Mouse (Mus musculus) limb, embryonic 14.5 days (tissue): ENCODE measurements around the gene Olfr1395. TPM values are rescaled to one million over a fixed set of nuclear protein-coding genes. Genes with fewer than 3 reads are reported as not detected.

Source experiments
- ATAC-seq: fragments of 200-750 bp; cut with Nextera tagmentation; 2 replicates; pipeline ENCODE4 v1.8.0; 2017; ENCODE audit warnings: low read depth, moderate number of reproducible peaks, moderate TSS enrichment; ENCODE audit not compliant: low FRiP score
- DNase-seq: peaks from one replicate; pipeline ENCODE4 v3.0.0-alpha.2; 2015; ENCODE audit warnings: low spot score
- H3K27ac ChIP-seq: fragments of 300-500 bp; sonication (generic); replicated peaks from 2 replicates; pipeline ENCODE4 v1.5.1; 2014; ENCODE audit warnings: low read depth, mild to moderate bottlenecking, low read length, moderate library complexity, mixed read lengths
- H3K27me3 ChIP-seq: fragments of 300-500 bp; sonication (generic); 2 replicates; pipeline ENCODE4 v1.6.1; 2014; ENCODE audit warnings: low read length, mixed read lengths; ENCODE audit not compliant: control insufficient read depth, insufficient read depth
- H3K36me3 ChIP-seq: fragments of 300-500 bp; sonication (generic); 2 replicates; pipeline ENCODE4 v1.6.1; 2014; ENCODE audit warnings: mild to moderate bottlenecking, low read length, moderate library complexity, mixed read lengths; ENCODE audit not compliant: control insufficient read depth, insufficient read depth
- H3K4me1 ChIP-seq: fragments of 300-500 bp; sonication (generic); 2 replicates; pipeline ENCODE4 v1.6.1; 2014; ENCODE audit warnings: antibody characterized with exemption, low read length, mixed read lengths; ENCODE audit not compliant: control insufficient read depth, insufficient read depth
- H3K4me2 ChIP-seq: fragments of 300-500 bp; sonication (generic); replicated peaks from 2 replicates; pipeline ENCODE4 v1.6.1; 2014; ENCODE audit warnings: low read depth, mild to moderate bottlenecking, low read length, moderate library complexity; ENCODE audit not compliant: severe bottlenecking
- H3K4me3 ChIP-seq: fragments of 300-500 bp; sonication (generic); replicated peaks from 2 replicates; pipeline ENCODE4 v1.5.1; 2014; ENCODE audit warnings: low read length
- H3K9ac ChIP-seq: fragments of 300-500 bp; sonication (generic); 2 replicates; pipeline ENCODE4 v1.6.1; 2014; ENCODE audit warnings: mild to moderate bottlenecking, low read depth, low read length, moderate library complexity; ENCODE audit not compliant: severe bottlenecking
- H3K9me3 ChIP-seq: fragments of 300-500 bp; sonication (generic); 2 replicates; pipeline ENCODE4 v1.6.1; 2016; ENCODE audit warnings: low read length; ENCODE audit not compliant: control insufficient read depth
- POLR2A ChIP-seq: fragments of 200-500 bp; IDR thresholded peaks from 2 replicates; pipeline ENCODE4 v1.8.0; 2012; ENCODE audit warnings: inconsistent platforms, mild to moderate bottlenecking, moderate library complexity, borderline replicate concordance; ENCODE audit not compliant: insufficient read depth, insufficient read length; ENCODE audit errors: extremely low read depth
- WGBS: fragments of 180-500 bp; shearing (Covaris S2); extraction: QIAGEN DNeasy Blood & Tissue Kit; methylation state at CpG from one replicate; pipeline ENCODE4 v1.1.7; 2014; 5-methylcytosine and 5-hydroxymethylcytosine counted together
- polyA plus RNA-seq, 2 experiments: library from polyadenylated mRNA; depleted of rRNA in 1 of 2; stranded (reverse) in 1 of 2; unstranded in 1 of 2; fragments of >200 nt; fragmentation: Nextera tagmentation in 1 of 2; extraction: Ambion mirVana in 1 of 2; gene quantifications; 2 replicates each; pipeline versions ENCODE4 v1.2.1 to v1.2.3; 2012 to 2014

Olfr1395 gene
- polyA plus RNA-seq, 2 experiments = not detected

DNA sequence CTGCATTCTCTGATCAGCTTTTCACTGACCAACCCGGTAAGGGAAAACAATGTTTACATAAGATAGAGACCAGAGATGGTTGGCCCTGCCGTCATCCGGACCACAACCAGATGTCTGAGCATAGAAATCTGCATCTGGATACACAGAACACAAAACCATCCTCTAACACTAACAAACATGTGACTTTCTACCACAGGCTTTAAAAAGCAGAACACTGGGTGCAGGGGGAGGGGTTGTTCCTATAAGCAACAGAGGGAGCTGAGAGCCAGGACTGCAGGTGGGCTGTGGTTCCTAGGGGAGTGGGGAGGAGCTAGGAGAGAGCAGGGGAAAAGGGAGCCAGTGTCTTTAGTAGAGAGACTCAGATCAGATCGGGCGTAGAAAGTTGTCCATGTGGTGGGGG lies 40.6 kb upstream of the Olfr1395 start:
- WGBS = 64% methylated on average over 5 of the region's 5 CpGs
- H3K4me2 ChIP-seq = no peak overlapping the region
- ATAC-seq (no peak), DNase-seq (no peak)
- no peak for TF ChIP-seq POLR2A
- H3K4me3 ChIP-seq = no peak overlapping the region
- no peaks in the 10 kb centered on the region for H3K27me3 ChIP-seq
- no peaks in the 10 kb centered on the region for H3K4me1 ChIP-seq
- H3K27ac ChIP-seq = no peak overlapping the region
- H3K36me3 ChIP-seq = no peaks in the 10 kb centered on the region
- H3K9ac ChIP-seq = no peak overlapping the region
- no peaks in the 10 kb centered on the region for H3K9me3 ChIP-seq

DNA sequence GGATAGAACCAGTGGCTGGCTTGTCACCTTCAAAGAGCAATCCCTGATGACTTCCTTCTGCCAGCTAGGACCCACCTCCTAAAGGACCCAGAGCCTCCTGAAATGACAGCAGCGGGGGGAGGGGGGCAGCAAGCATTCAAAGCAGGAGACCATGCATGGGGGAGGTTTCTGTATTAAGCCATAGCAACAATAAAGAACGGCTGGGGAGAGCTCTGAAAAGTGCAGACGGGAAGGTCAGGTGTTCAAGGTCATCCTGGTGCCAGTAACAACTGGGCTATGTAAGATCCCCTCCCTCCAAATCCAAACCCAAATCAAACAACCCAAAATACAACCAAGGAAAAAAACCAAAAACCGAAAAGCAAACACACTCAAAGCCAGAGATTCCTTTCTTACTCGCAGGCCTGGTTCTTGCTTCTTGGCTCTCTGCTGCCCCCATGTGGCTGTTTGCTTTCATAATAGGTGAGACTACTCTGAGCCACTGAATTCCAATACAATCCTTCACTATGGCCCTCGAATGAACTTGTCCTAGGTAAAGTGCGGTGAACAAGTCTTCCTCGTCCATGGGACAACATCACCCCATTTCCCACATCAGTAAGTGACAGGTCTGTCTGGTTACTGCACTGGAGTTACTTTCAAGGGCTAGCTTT lies 38.9 kb upstream of the Olfr1395 start:
- Histone ChIP-seq H3K4me2 (no peak overlapping the region; the same call in 1 of the 2 replicates), H3K27me3 (no peaks in the 10 kb centered on the region), H3K27ac (no peak overlapping the region), H3K4me1 (no peaks in the 10 kb centered on the region), H3K36me3 (no peaks in the 10 kb centered on the region), H3K9ac (no peak overlapping the region), H3K4me3 (no peak overlapping the region), H3K9me3 (no peaks in the 10 kb centered on the region)
- no peak for TF ChIP-seq POLR2A
- WGBS = 15% methylated on average over 8 of the region's 8 CpGs
- DNase-seq (peak; percentile 77), ATAC-seq (peak; percentile 65; the same call in 1 of the 2 replicates)

DNA sequence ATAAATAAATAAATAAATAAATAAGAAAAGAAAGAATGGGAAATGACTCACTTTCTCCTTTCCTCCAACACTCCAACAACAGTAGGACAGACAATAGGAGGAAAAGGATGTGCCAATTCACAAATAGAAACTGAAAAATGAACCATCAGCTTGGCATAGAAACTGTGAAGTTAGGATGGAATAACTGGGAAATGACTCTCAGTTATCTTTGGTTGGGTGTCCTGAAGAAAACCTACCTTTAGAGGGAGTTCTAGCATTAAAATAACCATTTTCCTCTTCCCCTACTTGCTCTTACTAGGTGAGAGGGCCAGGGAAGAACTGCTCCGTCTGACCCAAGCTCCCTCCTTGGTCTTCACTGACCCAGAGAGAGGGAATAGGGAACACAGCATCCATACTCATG lies 36.3 kb upstream of the Olfr1395 start:
- TF ChIP-seq POLR2A = no peak
- H3K9me3 ChIP-seq = no peaks in the 10 kb centered on the region
- 80% methylated on average over 1 of the region's 1 CpGs for WGBS
- no peak overlapping the region for H3K4me3 ChIP-seq
- no peaks in the 10 kb centered on the region for H3K27me3 ChIP-seq
- no peak overlapping the region for H3K9ac ChIP-seq
- no peak overlapping the region for H3K4me2 ChIP-seq
- DNase-seq (no peak), ATAC-seq (no peak)
- no peak overlapping the region for H3K27ac ChIP-seq
- no peaks in the 10 kb centered on the region for H3K36me3 ChIP-seq
- no peaks in the 10 kb centered on the region for H3K4me1 ChIP-seq

DNA sequence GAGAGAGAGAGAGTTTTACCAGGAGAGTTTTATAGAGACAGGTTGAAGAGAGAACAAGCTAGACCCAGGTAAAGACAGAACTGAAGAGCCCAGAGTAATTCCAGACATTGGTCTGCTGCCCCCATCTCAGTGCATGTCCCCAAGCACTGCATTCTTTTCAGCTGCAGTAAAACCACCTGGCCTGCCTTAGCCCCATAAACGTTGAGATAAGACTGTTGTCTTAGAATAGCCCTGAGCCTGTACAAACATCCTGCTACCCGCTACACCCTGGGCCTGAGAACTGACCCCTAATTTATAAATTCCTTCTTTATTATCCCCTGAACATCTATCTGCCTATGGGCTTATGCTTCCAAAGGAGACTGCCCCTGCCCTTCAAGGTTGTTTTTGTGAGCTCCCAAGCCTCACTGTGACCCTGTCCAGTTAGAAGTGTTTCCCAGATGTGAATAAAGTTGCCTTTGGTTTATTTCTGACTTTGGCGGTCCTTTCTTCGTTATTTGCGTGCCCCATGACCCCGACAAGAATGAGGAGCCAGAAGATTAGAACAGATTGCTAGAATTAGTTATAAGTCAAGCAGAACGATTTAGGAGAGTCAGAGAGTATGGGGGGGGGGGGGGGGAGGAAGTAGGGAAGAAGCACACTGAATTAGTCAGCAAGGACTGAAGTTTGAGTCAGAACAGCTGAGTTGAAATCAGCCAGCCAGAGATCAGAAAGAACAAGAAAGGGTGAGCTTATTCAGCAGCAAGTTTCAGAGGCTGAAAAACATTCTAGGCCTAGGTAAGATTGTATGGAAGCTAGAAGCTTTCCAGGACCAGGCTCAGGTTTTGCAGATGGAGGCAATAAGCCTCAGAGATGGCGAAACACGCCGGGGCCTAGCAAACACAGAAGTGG lies 34.2 kb upstream of the Olfr1395 start:
- Histone ChIP-seq H3K27me3 (no peaks in the 10 kb centered on the region), H3K27ac (no peak overlapping the region), H3K36me3 (no peaks in the 10 kb centered on the region), H3K9me3 (no peaks in the 10 kb centered on the region), H3K4me3 (no peak overlapping the region), H3K4me1 (no peaks in the 10 kb centered on the region), H3K9ac (no peak overlapping the region), H3K4me2 (no peak overlapping the region)
- no peak for TF ChIP-seq POLR2A
- WGBS = 58% methylated on average over 10 of the region's 10 CpGs
- no peak for ATAC-seq
- no peak for DNase-seq

DNA sequence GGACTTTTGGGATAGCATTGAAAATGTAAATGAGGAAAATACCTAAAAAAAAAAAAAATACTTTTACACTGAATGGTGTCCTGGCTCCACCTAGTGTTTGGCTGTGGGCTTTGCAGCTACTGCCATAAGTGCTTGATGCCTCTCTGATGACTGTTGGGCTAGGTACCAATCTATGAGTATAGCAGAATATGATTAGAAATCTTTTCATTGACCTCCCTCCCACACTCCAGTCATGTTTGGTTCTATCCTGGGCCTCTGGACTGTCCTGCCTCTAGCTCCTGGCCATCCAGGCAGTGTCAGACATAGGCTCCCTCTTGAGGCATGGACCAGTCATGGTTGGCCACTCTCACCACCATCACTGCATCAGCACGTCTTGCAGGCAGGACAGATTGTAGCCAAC lies 33.2 kb upstream of the Olfr1395 start:
- H3K9me3 ChIP-seq = no peaks in the 10 kb centered on the region
- 40% methylated on average over 1 of the region's 1 CpGs for WGBS
- ATAC-seq (no peak), DNase-seq (peak; percentile 32)
- no peaks in the 10 kb centered on the region for H3K4me1 ChIP-seq
- no peaks in the 10 kb centered on the region for H3K36me3 ChIP-seq
- no peak overlapping the region for H3K4me3 ChIP-seq
- no peak overlapping the region for H3K9ac ChIP-seq
- H3K27ac ChIP-seq = no peak overlapping the region
- TF ChIP-seq POLR2A = no peak
- no peak overlapping the region for H3K4me2 ChIP-seq
- H3K27me3 ChIP-seq = no peaks in the 10 kb centered on the region
